10 mouse cellular contexts compared by ENCODE assay signal in genomic region chr10:9602845-9603244, GRCm38 (mm10).
DNase-seq lines count a peak whose midpoint lies in the region.
"Had no signal": no experiment of that assay in that cellular context is flagged by ENCODE, and none has a peak within 500 bp of the region (broad histone marks: within the 10 kb centered on the region; RNA-seq: fewer than 3 reads in every experiment).

No protein-coding gene starts in this region.

- peak; percentile 8 for DNase-seq in left cerebral cortex, postnatal 4 days
- DNase-seq in left cerebral cortex, adult 11 months (ENCODE audit: low spot score), result no peak
- DNase-seq in gastrocnemius, adult 8-10 months (ENCODE audit: low spot score in 2 of 2), result peak; percentile 6 to 25
- DNase-seq in heart, postnatal 4 days, result peak; percentile 71
- DNase-seq in right cerebral cortex, postnatal 4 days, result peak; percentile 24
- no peak for DNase-seq in kidney, adult 18-20 months
- DNase-seq in cerebellum, adult 8-10 months, result no peak
- DNase-seq in kidney, postnatal 10 days, result no peak
- DNase-seq: adrenal gland, postnatal 25 days; liver had no signal

- intact Hi-C loops in left cerebral cortex, postnatal 4 days (cut with DNase I), result no loop called here

Comparison
In these comparisons a context has a peak if more than half of its experiments do, and no peak if none do; other contexts are left out.
1. DNase-seq: peak in left cerebral cortex, postnatal 4 days (single experiment), gastrocnemius, adult 8-10 months (2 of 2), heart, postnatal 4 days (single experiment) and right cerebral cortex, postnatal 4 days (single experiment); none in left cerebral cortex, adult 11 months (single experiment), kidney, adult 18-20 months (single experiment), cerebellum, adult 8-10 months (single experiment) and kidney, postnatal 10 days (single experiment).